Mouse (Mus musculus) adipocyte (in vitro differentiated cells): ENCODE data around the gene Actl6b.
A peak's percentile ranks its signal among the peaks of the same experiment; 100 is the strongest.

Source experiments
- DNase-seq: peaks from one replicate; pipeline ENCODE4 v3.0.0-alpha.2; 2016; ENCODE audit warnings: low spot score

Gene Actl6b

DNA sequence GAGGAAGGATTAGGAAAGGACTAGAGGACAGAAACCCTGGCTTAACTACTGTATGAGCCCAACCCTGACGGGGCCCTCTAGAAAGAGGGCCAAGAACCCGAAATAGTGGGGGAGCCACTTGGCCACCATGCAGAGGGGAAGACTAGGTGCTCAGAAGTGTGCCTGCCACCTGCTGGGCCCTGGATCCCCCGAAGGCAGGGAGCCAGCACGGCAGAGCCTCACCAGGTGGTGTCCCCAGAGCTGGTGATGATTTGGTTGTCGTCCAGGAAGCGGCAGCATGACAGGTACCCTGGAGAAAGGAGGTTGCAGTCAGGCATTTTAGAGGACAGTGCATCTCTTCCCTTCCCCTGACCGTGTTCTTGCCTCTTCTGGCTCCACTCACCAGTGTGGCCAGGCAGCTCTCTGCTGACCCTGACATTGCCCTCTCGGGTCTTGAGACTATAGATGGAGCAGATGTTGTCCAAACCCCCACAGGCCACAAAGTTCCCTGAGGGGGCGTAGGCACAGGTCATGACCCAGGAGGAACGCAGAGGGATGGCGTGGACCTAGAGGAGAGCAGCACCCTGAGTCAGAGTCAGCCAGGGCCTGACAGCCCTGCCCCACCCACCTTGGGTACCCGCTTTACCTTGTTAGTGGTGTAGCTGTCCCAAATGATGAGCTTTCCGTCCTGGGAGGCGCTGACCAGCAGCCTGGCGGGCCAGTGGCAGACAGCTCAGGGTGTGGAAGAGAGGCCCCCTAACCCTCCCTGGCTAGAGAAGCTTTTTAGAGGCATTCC is 23.9 kb upstream of the Actl6b start:
- no peak for DNase-seq

DNA sequence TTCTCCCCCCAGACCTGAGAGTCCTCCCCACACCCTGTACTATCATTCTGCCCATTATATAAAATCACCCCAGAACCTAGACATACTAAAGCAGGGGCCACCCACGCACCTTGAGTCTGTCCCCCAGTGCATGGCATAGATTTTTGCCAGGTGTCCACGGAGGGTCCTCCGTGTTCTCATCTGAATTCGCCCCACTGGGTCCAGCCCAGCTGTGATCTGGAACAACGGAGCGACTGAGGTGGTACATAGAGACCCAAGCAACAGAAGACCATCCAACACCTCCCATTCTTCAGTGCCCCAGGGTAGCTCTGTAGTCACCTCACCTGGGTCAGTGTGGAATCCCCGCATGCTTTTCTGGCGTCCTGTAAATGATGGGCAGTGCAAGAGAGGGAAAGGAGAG is 23.2 kb upstream of the Actl6b start:
- DNase-seq, result no peak

DNA sequence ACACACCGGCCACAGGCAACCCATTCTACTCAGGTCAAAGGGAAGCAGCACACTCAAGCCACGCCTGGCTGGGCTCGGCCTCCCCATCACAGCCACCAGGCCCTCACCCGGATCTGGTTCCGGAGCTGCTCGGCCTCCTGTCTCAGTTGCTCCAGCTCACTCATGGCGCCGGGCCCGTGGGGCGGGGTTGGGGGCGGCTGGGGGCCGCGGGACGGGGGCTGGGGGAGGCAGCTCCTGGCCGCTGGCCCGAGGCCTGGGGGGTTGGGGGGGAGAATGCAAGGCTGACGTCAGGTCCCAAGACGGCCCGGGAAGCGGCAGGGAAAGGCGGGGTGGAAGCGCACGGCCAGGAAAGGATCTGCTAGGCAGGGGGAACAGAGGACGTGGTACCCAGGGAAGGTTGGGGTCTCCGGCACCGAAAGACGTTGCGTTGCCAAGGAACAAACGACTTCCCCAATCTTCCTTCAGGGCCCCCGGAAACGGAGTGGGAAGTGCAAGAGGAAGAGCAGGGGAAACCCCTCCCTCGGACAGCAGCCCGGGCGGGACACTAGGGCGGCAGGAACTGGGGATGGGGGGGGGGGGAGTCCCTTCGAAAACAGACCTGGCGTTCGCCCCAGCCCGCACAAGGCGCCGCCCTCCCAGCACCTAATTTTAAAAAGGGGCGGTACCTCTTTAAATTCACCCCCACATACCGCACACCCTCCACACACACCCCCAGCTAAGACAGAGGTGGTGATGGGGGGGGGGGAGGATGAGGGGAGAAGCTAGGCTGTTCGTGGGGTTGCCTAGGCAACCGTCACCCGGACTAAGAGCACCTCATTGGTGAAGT is 22.5 kb upstream of the Actl6b start:
- peak; percentile 76 for DNase-seq

DNA sequence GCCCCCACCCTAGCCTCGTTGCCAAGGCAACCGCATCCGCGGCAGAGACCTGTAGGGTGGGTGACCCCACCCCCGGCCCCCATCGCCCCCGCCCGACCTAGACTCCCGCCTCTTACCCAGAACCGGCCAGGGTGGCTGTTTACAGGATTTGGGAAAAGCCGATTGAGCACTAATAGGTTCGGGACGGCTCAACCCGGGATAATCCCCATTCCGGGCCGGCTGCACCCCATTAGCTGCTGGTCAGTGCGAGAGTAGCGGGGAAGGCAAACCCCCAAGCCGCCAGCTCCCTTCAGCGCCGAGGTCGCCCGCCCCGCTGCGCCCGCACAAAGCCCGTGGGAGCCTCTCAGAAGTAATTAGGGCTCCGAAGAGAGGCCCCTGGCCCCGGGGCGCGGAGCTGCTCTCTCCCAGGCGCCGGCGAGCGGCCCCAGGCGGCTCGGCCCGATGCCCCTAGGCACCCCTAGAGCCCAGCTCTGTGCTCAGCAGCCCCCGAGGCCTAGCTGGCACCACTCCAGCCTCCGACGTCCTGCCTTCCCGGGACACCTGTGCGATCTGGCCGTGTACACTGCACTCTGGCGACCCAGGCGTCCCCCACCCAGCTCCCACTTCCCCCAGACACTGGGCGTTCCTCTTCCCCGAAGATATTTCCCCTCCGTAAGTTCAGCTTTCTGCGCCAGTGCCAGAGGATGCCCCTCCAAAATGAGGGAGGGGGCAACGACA is 21.7 kb upstream of the Actl6b start:
- peak; percentile 59 for DNase-seq

DNA sequence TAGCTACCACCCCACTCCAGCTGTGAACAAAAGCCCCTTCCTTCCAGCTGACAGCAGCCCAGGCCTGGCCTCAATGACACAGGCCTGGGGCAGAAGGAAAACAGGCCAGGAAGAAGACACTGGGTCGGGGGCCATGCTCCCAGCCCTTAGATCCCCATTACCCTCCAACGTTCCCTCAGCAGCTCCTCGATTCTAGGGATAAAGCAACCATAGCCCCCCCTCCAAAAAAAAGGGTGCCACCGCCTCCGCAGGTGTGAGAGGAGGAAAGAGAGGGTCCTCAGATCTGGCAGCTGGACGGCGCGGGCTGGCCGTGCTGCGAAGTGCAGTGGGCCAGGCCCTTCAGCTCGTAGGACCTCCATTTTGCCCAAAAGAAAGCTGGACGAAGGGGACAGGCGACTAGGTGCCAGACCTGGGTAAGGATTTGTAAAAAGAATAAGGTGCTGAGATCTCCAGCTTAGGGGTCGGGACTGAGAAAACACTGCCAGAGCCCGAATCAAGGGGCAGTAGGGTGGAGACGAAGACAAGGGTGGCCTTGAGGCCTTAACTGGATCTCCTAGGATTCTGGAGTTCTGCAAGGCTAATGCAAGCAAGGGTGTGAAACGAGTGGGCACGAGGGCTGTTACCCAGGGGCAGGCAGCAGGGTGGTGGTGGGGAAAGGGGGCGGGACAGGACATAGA is 21.0 kb upstream of the Actl6b start:
- peak; percentile 56 for DNase-seq

DNA sequence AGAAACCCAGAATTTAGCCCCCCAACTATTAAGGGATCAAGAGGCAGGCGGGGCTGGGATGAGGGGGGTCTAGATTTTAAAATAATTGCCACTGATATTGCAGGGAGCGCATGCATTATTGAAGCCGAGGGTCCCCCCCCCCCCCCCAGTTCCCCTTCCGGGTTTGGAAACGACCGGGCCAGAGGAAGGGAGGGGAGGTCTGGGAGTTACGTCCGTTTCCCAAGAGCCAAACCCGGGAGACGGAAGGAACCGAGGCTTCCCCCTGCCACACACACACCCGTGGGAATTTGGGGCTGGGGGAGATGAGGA is 20.6 kb upstream of the Actl6b start:
- DNase-seq, result no peak

DNA sequence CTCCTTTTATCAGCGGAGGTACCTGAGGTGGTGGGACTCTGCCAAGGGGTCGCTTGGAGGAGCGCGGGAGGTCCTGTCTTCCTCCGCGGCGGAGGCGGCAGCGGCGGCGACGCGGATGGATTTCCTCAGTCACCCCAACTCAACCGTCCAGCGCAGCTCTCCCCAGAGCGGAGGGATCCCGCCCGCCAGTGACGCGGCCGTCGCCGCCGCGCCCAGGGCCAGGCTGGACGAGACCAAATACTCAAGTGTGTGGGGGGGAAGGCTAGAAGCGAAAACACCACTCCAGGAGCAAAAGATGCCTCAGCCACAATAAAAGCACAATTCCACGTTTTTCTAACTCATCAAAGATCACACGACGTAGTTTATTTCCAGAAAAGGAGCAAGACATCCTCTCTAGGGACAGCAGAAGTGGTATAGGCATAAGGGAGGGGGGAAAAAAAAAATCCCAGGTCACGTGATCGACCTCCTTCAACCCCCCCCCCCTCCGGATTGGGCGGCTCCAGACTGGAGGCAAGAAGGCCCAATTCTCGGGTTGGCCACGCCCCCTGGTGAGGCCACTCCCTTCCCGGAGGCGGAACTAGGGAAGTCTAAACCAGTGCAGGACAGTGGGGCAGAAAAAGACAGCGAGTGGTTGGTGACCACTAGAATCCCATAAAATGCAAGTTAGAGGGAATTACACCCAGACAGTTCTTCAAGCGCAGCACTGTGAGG is 20.0 kb upstream of the Actl6b start, which contains the start of the genes Epo and Gnb2:
Gene Epo, minus strand, starts transcription at position 126 of the 711 bp plus-strand sequence.
Gene Gnb2, minus strand, starts transcription at position 394 of the 711 bp plus-strand sequence.
- peak; percentile 99 for DNase-seq

DNA sequence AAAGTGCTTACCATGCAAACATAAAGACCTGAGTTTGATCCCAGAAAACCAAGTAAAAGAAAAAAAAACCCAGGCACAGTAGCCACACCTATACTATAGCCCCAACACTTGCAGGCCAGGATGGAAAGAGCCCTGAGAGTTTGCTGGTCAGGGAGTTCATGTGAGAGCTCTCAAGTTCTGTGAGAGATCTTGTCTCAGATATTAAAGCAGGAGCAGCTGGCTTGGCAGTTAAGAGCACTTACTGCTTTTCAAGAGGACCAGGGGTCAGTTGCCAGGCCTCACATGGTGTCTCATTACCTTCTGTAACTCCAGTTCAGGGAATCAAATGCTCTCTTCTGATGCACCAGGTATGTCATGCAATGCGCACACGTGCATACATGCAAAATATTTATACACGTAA is 18.6 kb upstream of the Actl6b start:
- DNase-seq, result no peak

DNA sequence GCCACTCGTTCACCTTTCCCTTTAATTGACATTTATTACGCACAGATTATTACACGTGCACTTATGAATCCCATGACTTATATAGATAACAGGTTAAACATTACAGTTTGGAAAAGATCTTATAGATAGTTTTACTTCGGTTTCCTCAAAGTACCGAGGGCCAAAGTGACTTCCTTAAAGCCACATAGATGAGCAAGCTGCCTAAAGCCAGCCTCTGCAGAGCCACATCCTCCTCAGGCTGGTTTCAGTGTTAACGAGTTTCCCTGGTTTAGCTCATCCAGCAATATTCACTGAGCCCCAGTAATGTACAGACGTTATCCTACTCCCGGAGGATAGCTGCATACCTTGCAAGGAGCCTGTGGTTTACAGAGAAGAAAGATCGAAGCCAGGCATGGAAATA is 18.0 kb upstream of the Actl6b start:
- no peak for DNase-seq

DNA sequence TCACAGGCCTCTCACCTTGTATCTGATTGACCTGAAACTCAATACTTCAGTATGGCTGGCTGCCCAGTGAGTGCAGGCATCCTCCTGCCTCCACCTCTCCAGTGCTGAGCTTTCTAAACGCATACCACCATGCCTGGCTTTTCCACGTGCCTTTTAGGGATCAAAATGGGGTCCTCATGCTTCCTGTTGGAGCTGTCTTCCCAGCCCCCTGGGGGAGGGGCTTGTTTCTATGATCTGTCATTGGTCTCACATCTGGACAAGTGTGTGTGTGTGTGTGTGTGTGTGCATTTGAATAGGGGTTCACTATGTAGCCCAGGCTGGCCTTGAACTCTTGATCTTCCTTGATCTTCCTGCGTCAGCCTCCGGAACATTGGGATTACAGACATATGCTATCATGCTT is 15.9 kb upstream of the Actl6b start:
- no peak for DNase-seq

DNA sequence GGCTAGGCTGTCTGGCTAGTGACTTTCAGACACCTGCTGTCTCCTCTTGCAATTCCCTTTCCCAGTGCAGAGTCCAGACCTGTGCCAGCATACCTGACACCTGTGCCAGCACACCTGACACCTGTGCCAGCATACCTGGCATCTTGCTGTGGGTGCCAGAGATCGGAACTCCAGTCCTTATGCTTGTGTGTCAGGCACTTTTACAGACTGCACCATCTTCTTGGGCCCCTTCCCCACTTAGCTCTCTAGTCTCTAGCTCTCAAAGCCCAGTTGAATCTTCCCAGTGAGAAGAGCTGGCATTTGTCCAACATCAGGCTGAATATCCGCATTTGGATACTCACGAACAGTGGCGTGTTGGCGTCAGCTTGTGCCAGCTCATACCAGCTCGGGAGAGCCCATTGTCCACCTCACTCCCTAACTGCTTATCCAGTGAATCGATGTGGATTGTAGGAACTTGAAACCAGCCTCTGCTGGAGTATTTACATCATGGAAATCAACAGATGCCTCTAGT is 14.0 kb upstream of the Actl6b start:
- no peak for DNase-seq

DNA sequence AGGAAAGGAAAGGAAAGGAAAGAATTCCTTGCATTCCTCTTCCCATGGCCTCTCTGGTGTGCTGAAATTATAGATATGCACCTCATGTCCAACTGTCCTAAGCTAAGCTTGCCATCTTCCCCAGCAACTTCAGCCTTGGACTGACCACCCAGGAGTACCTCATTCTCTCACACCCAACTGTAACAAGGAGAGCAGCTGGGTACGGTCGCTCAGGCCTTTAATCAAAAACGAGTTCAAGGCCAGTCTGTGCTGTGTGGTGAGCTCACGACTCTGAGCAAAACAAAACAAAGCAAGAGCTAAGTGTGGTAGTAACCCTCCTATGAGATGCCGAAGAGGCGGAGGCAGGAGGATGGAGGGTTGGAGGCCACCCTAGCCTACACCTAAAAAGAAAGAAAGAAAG is 12.3 kb upstream of the Actl6b start:
- no peak for DNase-seq

DNA sequence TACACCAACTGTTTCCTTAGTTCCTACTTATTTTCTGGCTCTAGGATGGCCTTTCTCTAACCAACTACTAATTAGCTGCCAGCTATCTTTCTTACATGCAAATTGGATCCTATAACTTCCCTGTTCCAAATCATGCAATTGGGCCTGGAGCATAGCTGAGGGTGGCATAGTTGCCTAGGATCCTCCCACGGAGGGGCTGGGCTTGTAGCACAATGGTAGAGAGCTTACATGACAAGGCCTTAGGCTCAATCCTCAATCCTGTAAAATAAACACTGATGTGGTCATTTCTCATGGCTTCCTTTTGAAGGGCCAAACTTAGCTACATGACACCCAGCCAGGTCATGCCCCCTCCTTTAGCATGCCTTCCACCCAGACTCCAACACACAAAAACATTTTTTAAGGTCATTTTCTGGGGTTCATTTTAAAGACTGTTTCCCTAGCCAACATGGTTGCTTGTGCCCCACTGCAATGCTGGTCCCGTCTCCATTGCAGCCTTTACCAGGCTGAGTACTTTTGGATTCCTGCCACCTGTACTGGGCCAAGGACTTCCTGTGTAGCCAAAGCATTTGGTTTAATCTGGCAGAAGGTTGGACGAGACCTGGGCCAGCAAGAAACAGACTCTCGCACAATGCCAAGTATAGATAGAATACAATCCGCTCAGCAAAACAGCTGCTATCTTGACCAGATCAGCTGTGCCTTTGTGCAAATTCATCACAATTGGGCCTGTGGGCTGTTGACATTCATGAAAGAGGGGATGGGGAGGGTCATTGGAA is 11.4 kb upstream of the Actl6b start:
- peak; percentile 70 for DNase-seq

DNA sequence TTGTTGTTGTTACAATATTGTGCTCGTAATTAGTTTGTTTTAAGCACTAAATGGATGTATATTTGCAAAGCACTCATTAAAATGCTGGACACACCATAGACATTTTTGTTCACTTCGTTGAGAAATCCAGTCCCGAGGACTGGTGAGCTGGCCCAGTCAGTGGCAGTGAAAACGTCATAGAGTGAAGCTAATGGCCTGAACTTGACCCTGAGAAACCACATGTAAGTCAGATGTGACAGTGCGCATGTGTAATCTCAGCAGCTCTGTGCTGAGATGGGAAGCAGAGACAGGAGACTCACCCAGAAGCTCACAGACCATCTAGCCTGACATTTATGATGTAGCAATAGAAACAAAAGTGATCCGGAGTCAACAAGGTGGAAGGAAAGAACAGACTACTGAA is 8.4 kb upstream of the Actl6b start:
- DNase-seq, result peak; percentile 36

DNA sequence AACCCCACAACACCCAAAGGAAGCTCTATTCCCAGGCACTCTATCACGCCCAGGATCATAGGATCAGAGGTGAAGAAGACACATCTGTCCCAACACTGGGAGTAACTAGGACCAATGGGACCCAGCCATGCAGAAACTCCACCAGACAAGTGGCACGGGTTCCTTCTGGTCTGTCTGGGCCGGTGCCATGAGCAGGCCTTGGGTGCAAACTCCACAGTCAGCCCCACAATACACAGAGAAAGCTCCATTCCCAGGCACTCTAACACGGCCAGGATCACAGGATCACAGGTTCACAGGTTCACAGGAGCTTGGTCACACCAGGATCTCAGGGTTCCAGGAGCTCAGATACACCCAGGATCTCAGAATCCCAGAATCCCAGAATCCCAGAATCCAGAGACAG is 7.7 kb upstream of the Actl6b start:
- no peak for DNase-seq

DNA sequence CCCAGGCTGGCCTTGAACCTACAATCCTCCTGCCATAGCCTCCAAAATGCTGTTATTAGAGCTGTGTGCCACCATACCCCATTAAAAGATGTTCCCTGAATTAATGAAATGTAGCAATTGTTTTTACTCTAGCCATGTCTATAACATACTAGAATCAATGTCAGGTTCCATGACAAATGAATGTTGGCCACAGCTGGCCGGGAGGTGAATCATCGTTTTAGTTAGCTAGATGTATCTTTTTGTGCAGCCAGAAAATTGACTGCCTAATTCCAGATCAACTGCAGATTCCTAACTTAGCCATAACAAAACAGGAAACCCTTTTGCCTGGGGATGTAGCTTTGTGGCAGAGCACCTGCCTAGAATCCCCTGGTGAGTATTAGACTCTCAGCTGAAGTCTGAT is 3.5 kb upstream of the Actl6b start:
- DNase-seq, result no peak

DNA sequence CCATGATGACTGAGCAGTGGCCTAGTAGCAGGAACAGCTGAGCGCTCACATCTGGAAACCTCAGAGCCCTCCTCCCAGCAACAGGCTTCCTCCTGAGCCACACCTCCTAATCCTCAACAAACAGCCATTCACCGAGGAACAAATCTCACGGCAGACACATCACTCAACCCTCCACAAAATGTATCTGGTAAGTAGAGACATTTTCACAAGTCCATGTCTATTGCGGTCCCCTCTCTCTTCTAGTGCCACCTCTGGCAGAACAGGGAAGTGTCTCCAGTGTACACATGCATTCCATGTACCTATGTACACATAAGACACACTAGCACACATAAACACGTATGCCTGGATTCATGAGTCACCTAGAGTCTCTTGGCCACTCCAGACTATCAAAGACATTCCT is 2.2 kb upstream of the Actl6b start:
- no peak for DNase-seq

DNA sequence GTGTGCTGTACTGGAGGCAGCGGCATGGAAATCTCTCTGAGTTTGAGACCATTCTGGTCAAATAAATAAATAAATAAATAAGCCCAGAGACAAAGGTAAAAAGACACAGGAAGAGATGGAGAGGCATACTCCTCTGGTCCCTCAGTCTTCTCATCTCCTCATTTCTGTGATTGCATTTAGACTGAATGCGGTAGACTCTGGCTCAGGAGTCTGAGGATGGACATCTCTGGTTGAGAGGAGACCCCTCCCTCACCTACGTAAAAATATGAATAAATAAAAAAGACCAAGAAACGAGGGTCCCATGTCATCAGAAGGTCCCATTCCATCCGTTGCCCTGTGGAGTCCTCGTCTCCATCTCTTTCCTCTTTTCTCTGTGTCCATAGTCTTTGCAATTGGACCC is 317 bp upstream of the Actl6b start:
- DNase-seq, result no peak

DNA sequence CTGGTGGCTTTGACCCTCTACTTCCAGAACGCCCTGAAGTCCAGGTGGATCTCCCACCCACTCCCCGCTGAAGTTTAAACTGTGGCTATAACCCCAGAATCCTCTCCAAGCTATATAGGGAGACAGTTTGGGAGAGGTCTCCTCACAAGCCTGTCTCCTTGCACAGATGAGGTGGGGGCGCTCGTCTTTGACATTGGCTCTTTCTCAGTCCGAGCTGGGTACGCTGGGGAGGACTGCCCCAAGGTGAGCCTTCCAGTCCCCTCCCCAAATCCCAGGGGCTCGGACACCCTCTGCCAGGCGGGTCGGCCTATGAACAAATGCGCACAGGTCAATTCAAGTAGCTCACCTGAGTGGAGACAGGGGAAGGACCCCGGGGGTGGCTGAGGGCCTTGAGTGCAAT is 581 bp downstream of the Actl6b start:
- DNase-seq, result no peak

DNA sequence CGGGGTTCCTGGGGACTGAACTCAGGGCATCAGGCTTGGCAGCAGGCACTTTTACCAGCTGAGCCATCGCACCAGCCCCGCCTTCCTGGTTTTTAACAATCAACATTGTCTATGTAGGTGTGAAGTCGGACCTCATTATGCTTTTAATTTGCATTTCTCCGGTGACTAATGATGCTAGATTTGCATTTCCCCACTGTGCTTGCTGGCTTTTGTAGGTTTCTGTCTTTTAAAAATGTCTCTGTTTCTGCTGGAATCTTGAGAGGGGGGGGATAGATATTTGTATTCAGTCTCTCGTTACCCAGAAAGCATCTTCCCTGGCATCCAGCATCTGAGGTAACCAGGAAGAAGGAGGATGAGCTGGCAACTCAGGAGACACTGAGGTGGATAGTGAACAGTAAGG is 8.2 kb downstream of the Actl6b start:
- no peak for DNase-seq

DNA sequence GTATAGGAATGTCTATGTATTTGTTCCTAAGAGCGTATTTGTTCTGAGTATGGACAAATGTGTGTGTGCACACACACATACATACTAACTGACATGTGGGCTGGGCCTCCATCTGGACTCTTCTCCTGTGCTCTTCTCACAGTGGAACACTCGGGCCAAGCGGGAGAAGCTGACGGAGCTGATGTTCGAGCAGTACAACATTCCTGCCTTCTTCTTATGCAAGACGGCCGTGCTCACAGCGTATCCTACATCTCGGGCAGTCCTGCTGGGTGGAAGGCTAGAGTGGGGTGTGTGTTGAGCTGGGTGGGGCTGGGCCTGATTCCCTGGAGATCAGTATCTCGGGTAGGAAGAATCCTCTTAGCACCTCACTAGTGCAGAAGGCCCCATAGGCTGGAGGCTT is 9.6 kb downstream of the Actl6b start:
- DNase-seq, result no peak
